Mouse (Mus musculus) ES-E14 (cell line): Measurements from ENCODE around the gene Rsph3a.

ENCODE experiments used
- CHD2 ChIP-seq: IDR thresholded peaks from 2 replicates; pipeline ENCODE4 v1.6.1; 2014; ENCODE audit warnings: mild to moderate bottlenecking, low read depth, low read length, inconsistent platforms
- HCFC1 ChIP-seq: IDR thresholded peaks from 2 replicates; pipeline ENCODE4 v1.6.1; 2012; ENCODE audit warnings: low read length, inconsistent platforms, borderline replicate concordance; ENCODE audit not compliant: insufficient read depth
- MAFK ChIP-seq: IDR thresholded peaks from 2 replicates; pipeline ENCODE4 v1.6.1; 2014; ENCODE audit warnings: mild to moderate bottlenecking, low read depth, low read length, inconsistent platforms; ENCODE audit not compliant: insufficient read depth
- ZC3H11A ChIP-seq: IDR thresholded peaks from 2 replicates; pipeline ENCODE4 v1.6.1; 2012; ENCODE audit warnings: low read depth, mild to moderate bottlenecking, inconsistent platforms, low read length, borderline replicate concordance
- ZNF384 ChIP-seq: IDR thresholded peaks from 2 replicates; pipeline ENCODE4 v1.6.1; 2012; ENCODE audit warnings: low read depth, low read length, inconsistent platforms

DNA sequence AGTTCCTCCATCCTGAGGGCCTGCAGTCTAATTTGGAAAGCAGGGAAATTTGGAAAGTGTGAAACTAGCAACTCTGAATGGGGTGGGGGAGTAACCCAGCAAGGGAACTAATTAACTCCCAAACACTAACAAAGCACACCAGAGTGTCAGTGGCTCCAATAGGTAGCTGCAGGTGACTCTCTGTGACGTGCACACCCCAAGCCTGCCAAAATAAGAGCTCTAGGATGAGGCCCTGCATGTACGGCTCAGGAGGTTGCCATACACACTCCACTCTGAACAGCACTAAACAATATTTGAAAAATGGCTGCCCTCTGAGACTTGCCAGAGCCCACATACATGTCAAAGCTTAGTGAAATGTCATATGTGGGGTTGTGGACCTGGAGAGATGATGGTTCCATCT is 27.1 kb upstream of the Rsph3a start:
- TF ChIP-seq ZC3H11A: no peak
- TF ChIP-seq MAFK: no peak
- TF ChIP-seq CHD2: no peak
- no peak for TF ChIP-seq ZNF384
- TF ChIP-seq HCFC1: no peak
